Mouse (Mus musculus): Measurements from ENCODE around the gene Dnajb14.
"Not testable (repeated sequence)": the region's sequence is repeated elsewhere in the genome, so short reads cannot be mapped to it uniquely, and the experiment has no call there.

The Dnajb14 gene

DNA sequence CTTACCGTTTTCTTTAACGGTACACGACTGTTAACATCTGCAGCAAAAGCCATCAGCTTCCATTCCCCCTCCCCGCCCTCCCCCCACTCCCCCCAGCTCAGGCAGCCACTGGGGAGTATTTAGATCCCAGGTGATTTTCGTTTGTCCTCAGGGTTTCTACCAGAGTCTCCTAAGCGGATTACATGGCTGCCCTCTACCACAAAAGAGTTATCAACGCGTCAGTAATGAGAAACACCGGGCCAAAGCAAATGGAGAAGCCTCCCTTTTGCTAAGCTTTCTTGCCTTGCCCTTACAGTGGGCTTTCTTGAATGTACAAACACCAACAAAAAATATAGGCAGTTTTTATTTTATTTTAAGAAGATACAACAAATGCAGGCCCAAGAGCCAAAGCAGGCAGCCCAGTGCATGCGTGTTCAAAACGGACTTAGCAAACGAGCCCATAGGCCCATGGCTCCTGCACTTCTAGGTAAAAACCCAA, 50.3 kb downstream of the Dnajb14 start:
- no peak for DNase-seq (ENCODE audit: low read depth, low spot score)

DNA sequence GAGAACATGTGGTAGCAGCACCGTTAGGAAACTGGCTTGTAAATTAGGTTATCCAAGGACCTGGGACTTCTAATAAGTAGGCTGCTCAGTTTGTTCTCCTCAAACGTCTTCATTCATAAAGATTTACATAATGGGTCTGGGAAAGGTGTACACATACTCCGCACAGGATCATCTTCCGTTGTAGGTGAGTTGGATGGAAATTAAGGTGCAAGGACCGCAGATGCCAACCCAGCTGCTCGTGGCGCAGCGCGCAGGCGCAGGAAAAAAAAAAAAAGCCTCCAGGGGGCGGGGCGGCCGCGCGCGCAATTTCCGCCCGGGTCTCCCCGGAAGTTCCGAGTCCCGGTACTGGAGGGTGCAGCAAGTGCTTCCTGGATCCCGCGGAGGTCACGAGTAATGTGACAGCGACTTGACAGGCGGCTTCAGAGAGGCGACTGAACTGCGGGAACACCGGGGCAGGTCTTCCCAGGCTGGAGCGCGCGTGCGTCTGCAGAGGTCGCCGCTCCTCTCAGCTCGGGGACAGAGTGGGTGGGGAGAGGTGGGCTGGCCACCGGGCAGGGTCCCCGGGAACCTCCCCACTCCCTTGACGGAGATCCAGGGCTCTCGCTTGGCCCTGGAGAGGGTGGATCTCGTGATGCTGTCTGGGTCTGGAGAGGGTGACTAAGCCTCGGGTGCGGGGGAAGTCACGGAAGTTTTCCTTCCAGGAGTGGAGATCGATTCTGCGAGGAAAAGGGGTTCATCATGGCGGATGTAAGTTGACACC, 50.9 kb downstream of the Dnajb14 start, which contains the start of gene Lamtor3:
TSS of gene Lamtor3 (plus strand) at position 335 of the 760 bp plus-strand sequence.
- DNase-seq (ENCODE audit: low read depth, low spot score) = peak; percentile 94

DNA sequence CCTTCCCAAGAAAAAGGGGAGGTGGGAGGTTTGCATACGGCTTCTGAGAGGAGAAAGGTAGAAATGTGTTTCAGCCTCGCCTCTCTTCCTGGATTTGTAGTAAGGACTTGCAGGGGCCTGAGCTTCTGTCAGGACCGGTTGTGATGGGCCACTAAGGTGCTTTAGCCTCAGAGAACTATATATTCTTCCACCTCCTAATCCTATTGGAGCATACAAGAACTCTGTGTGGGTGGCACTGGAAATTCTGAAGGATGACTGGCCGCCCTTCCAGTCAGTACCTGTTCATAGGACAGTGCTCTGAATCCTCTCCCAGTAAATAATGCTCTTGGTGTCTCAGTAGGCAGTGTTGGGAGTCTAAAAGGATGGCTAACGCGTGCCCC, 51.4 kb downstream of the Dnajb14 start:
- DNase-seq (ENCODE audit: low read depth, low spot score) = peak; percentile 60

- DNase-seq (ENCODE audit: low read depth, low spot score) = no peak
Observed at GRCm38 (mm10) chr3:137919398-137919797, 51.9 kb downstream of the Dnajb14 start.

GRCm38 (mm10) chr3:137920594-137920993, 53.1 kb downstream of the Dnajb14 start:
- DNase-seq (ENCODE audit: low read depth, low spot score) = no peak

GRCm38 (mm10) chr3:137927010-137927409, 59.5 kb downstream of the Dnajb14 start:
- no peak for DNase-seq (ENCODE audit: low read depth, low spot score)

DNA sequence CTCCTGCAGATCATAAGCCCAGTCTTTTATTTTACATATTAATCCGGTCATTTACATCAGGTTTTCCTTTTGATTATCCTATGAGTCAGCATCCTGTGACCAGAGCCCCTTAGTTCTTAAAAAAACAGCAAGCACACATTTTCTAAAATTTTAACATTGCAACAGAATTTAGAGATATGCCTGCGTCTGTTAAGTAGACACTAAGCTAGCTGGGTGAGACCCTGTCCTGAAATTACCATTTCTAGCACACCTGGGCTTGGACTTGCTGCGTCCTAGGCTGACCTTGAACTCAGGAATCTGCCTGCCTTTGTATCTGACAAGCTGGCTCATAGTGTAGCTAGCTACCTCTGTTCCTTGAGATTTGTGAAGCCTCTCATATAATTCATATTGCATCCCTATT, 62.5 kb downstream of the Dnajb14 start:
- peak; percentile 28 for DNase-seq (ENCODE audit: low read depth, low spot score)

GRCm38 (mm10) chr3:137932748-137933147, 65.3 kb downstream of the Dnajb14 start:
- DNase-seq (ENCODE audit: low read depth, low spot score) = no peak

DNA sequence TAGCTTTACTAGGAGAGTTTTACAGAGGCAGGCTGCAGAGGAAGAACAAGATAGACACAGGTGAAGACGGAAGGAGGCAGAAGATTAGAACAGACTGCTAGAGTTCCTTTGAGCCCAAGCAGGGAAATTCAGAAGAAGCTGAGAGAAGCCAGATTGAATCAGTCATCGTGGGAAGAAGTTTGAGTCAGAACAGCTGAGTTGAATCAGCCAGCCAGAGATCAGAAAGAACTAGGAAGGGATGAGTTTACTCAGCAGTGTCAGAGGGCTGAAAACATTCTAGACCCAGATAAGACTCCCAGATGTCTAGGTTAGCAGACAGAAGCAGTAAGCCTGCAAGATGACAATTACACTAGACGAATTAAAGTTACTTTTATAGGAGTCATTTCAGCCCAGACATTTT, 66.5 kb downstream of the Dnajb14 start:
- no peak for DNase-seq (ENCODE audit: low read depth, low spot score)

GRCm38 (mm10) chr3:137935570-137936525, 68.4 kb downstream of the Dnajb14 start:
- DNase-seq (ENCODE audit: low read depth, low spot score) = peak; percentile 29

DNA sequence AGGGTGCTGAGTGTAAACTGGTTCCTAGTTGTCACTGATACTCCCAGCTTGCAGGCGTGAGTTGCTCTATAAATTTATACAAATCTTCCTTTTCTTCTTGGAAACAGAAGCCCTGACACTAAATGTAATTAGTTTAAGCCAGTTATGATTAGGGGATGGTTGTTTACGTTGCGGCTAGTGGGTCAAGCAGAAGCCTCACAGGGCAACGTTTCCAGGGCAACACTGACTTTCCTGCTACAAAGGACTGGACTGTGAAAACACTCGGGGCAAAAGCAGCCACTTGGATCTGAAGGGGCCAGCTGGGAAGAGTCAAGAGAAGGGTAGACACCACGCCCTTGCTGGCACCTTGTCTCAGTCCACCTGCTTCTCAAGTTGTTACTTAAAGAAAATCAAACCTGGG, 69.1 kb downstream of the Dnajb14 start:
- no peak for DNase-seq (ENCODE audit: low read depth, low spot score)

GRCm38 (mm10) chr3:137938608-137939007, 71.1 kb downstream of the Dnajb14 start:
- DNase-seq (ENCODE audit: low read depth, low spot score) = peak; percentile 89

DNA sequence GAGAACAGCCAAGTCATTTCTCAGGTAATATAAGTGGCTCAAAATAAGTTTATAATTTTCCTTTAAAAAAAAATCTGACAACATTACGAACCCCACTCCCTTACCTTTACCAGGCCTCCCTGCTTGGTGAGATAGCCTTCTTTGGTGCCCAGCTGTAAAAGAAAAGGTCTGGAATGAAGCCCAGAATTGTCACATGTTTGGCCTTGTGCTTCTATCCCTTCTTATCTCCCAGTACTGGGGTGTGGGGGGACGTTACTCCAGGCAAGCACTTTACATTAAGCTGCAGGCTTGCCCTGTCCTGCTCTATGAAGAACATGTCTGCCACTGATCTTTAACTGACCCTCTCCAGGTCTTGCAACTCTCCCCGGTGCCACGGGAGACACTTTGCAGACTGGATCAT, 73.3 kb downstream of the Dnajb14 start:
- DNase-seq (ENCODE audit: low read depth, low spot score) = no peak

DNA sequence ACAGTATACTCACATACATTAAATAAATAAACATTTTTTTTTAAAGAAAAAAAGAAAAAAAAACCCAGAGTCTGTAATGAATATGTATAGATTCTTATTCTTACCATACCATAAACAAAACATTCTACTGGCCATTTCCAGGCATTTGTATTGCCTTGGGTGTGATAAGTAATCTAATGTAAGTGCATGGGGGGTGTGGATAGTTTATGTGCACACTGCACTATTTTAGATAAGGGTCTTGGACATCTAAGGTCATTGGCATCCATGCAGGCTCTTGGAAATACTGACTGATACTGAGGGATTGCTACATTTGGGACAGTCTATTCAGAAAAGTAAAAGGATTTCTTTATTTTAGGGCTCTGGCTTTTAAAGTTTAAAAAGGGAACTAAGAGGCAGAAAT, 74.1 kb downstream of the Dnajb14 start:
- DNase-seq (ENCODE audit: low read depth, low spot score) = no peak

DNA sequence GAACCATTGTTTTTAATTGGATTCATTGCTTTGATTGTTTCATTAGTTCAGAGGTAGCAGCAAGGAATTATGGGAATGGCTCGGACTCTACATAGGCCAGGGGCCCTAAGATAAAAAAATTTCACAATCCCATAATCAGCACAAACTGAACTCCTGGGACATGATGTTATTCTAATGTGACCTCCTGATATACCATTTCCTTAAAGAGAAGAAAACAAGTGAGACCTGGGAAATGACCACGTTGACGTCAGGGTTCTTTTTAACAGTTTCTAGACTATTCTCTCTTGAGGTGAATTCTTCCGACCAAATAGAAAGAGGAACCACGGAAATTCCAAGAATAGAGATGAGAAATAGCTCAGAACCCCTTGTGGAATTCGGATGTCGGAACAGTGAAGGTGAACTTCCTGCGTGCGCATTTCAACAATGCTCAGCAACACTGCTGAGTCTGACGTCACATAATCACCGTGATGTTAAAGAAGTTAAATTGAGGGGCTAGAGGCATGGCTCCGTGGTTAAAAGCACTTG, 74.7 kb downstream of the Dnajb14 start:
- DNase-seq (ENCODE audit: low read depth, low spot score) = no peak

- no peak for DNase-seq (ENCODE audit: low read depth, low spot score)
Observed at GRCm38 (mm10) chr3:137943737-137944154, 76.3 kb downstream of the Dnajb14 start.

DNA sequence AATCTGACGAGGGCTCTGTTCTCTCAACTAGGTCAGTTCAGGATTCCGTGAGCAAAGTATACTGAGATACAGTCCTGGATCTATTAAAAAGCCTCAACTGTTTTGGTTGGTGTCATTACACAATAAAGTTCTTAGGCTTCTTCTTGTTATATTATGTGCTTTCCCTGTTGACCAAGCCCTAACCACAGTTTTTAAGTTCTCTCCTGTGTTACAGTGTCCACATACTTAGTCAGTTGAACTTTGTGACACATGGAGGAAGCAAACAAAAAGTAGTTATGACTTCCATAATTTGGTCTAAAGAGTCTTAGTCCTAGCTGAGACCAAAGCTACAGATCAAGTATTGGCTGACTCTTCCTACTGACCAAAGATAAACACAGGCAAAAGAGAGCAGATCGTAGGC, 79.4 kb downstream of the Dnajb14 start:
- no peak for DNase-seq (ENCODE audit: low read depth, low spot score)

- DNase-seq (ENCODE audit: low read depth, low spot score) = no peak
Observed at GRCm38 (mm10) chr3:137947525-137947924, 80.0 kb downstream of the Dnajb14 start.

- DNase-seq (ENCODE audit: low read depth, low spot score) = no peak
Observed at GRCm38 (mm10) chr3:137950191-137950885, 82.9 kb downstream of the Dnajb14 start.

GRCm38 (mm10) chr3:137951302-137951701, 83.8 kb downstream of the Dnajb14 start:
- DNase-seq (ENCODE audit: low read depth, low spot score) = not testable (repeated sequence)

DNA sequence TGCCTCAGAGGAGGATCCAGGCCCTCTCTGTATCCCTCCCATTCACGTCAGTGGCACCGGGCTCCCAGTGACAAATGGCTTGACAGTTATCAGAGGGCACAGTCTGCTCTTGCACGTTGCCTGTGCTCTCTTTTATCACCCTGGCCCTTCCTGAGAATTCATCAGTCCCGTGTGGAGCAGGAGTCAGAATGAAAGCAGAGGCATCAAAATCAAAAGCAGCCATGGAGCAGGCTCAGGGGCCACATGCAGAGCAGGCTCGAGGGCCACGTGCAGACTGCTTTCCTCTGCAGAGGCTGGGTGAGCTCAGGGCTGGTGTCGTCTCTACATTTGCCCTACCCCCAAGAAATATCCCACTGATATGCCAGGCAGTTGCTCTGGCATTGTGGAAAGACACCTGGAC, 84.3 kb downstream of the Dnajb14 start:
- DNase-seq (ENCODE audit: low read depth, low spot score) = no peak

Measured in ZHBTc4 (cell line).